Mouse (Mus musculus) hindbrain, postnatal 0 days (tissue): ENCODE data around the gene Ndufv1. TPM values are rescaled to one million over a fixed set of nuclear protein-coding genes. Genes with fewer than 3 reads are reported as not detected.
"Not testable (repeated sequence)": the region's sequence is repeated elsewhere in the genome, so short reads cannot be mapped to it uniquely, and the experiment has no call there.

ENCODE experiments used
- ATAC-seq: fragments of 200-750 bp; cut with Nextera tagmentation; 2 replicates; pipeline ENCODE4 v1.8.0; 2017; ENCODE audit warnings: mild to moderate bottlenecking, moderate TSS enrichment, moderate library complexity
- DNase-seq: peaks from one replicate; pipeline ENCODE4 v3.0.0-alpha.2; 2015; ENCODE audit warnings: low spot score
- H3K27ac ChIP-seq: fragments of 300-500 bp; sonication (generic); 2 replicates; pipeline ENCODE4 v1.5.1; 2014; ENCODE audit warnings: mild to moderate bottlenecking
- H3K27me3 ChIP-seq: fragments of 300-500 bp; sonication (generic); 2 replicates; pipeline ENCODE4 v1.6.1; 2014; ENCODE audit warnings: low read length, mixed read lengths; ENCODE audit not compliant: insufficient read depth
- H3K36me3 ChIP-seq: fragments of 300-500 bp; sonication (generic); 2 replicates; pipeline ENCODE4 v1.6.1; 2014; ENCODE audit warnings: low read length, mixed read lengths; ENCODE audit not compliant: insufficient read depth
- H3K4me1 ChIP-seq: fragments of 300-500 bp; sonication (generic); 2 replicates; pipeline ENCODE4 v1.6.1; 2014; ENCODE audit warnings: antibody characterized with exemption, low read length, mixed read lengths; ENCODE audit not compliant: insufficient read depth
- H3K4me2 ChIP-seq: fragments of 300-500 bp; sonication (generic); 2 replicates; pipeline ENCODE4 v1.6.1; 2014; ENCODE audit warnings: low read depth, mild to moderate bottlenecking, low read length, moderate library complexity, mixed read lengths
- H3K4me3 ChIP-seq: fragments of 300-500 bp; sonication (generic); 2 replicates; pipeline ENCODE4 v1.5.1; 2014; ENCODE audit warnings: low read length
- H3K9ac ChIP-seq: fragments of 300-500 bp; sonication (generic); replicated peaks from 2 replicates; pipeline ENCODE4 v1.6.1; 2014; ENCODE audit warnings: mild to moderate bottlenecking, low read length, moderate library complexity, mixed read lengths
- H3K9me3 ChIP-seq: fragments of 300-500 bp; sonication (generic); 2 replicates; pipeline ENCODE4 v1.6.1; 2016; ENCODE audit warnings: low read length, mixed read lengths
- CTCF ChIP-seq: IDR thresholded peaks from 2 replicates; pipeline ENCODE4 v1.5.1; 2016; ENCODE audit warnings: antibody characterized with exemption, control low read depth, low read depth
- WGBS: fragments of 180-500 bp; shearing (Covaris S2); extraction: QIAGEN DNeasy Blood & Tissue Kit; methylation state at CpG from one replicate; pipeline ENCODE4 v1.1.7; 2014; 5-methylcytosine and 5-hydroxymethylcytosine counted together
- polyA plus RNA-seq: library from polyadenylated mRNA; unstranded; fragments of >200 nt; fragmentation: Nextera tagmentation; extraction: Ambion mirVana; gene quantifications from 2 replicates; pipeline ENCODE4 v1.2.1, GENCODE M21; 2015
- total RNA-seq: library from RNA; depleted of rRNA; stranded (reverse); fragments of >200 nt; gene quantifications from 2 replicates; pipeline ENCODE4 v1.2.3, GENCODE M21; 2014

The Ndufv1 gene
- total and polyA plus RNA-seq, 2 experiments from 2014 or later, result 203 to 285 TPM

- WGBS, result 70% methylated on average over 14 of the region's 14 CpGs
These were observed 29.5 kb upstream of the Ndufv1 start for GRCm38 (mm10) chr19:4042124-4042523.

DNA sequence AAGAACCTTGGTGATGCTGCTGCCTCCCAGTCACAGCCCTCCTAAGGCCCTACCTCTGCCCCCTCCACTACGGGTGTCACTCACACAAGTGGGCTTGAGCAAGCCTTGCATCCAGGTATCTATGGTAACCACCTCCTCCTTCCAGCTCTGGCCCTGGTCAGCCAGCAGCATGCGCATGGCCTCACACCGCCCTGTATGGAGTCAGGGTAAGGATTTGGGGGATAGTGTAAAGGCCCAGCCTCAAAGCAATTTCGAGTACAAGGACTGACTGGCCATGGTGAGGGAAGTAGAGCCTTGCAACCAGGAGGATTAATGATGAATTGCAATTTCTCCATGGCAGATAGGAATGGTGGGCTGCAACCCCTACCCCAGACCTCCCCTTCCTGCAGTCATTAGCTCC, 28.9 kb upstream of the Ndufv1 start:
- H3K4me1 ChIP-seq, H3K36me3 ChIP-seq, H3K27me3 ChIP-seq, ATAC-seq, H3K9me3 ChIP-seq, H3K4me3 ChIP-seq, DNase-seq, H3K27ac ChIP-seq, H3K4me2 ChIP-seq, H3K9ac ChIP-seq: not testable (repeated sequence)
- WGBS, result 73% methylated on average over 3 of the region's 4 CpGs

More at GRCm38 (mm10) chr19:4042124-4042523, 29.5 kb upstream of the Ndufv1 start:
- H3K36me3 ChIP-seq, result no peaks in the 10 kb centered on the region
- DNase-seq, result no peak
- no peak for ATAC-seq
- H3K27me3 ChIP-seq, result no peaks in the 10 kb centered on the region
- no peak for TF ChIP-seq CTCF
- H3K9me3 ChIP-seq, result no peaks in the 10 kb centered on the region
- H3K27ac ChIP-seq, result no peak overlapping the region
- H3K4me1 ChIP-seq, result no peaks in the 10 kb centered on the region
- no peak overlapping the region for H3K9ac ChIP-seq
- H3K4me2 ChIP-seq, result no peak overlapping the region
- no peak overlapping the region for H3K4me3 ChIP-seq

DNA sequence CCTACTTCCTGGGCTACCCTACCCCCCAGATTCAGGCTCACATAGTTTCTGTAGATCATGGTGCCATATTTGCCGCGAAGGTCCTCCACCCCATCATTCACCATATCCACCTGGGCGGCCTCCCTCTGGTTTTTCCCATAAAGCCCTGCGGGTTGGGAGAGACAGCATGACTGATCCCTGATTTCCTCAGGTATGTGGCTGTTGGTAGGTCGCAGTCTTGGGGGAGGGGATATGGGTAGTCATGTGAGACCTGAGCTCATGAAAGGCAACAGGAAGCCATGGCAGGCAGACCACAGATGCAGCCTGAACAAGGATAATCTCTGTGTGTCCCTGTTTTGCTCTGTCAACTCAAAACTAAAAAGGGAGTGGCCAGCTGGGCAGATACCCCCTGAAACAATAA, 28.3 kb upstream of the Ndufv1 start:
- H3K9me3 ChIP-seq, H3K4me3 ChIP-seq, H3K27ac ChIP-seq, H3K9ac ChIP-seq, H3K4me1 ChIP-seq, H3K4me2 ChIP-seq, ATAC-seq, H3K36me3 ChIP-seq, DNase-seq, H3K27me3 ChIP-seq: not testable (repeated sequence)
- 81% methylated on average over 5 of the region's 5 CpGs for WGBS

GRCm38 (mm10) chr19:4037788-4038232, 25.2 kb upstream of the Ndufv1 start, which contains the start of gene Gstp1:
TSS of gene Gstp1 (minus strand) at chr19:4037985.
- ATAC-seq, result peak; percentile 91

DNA sequence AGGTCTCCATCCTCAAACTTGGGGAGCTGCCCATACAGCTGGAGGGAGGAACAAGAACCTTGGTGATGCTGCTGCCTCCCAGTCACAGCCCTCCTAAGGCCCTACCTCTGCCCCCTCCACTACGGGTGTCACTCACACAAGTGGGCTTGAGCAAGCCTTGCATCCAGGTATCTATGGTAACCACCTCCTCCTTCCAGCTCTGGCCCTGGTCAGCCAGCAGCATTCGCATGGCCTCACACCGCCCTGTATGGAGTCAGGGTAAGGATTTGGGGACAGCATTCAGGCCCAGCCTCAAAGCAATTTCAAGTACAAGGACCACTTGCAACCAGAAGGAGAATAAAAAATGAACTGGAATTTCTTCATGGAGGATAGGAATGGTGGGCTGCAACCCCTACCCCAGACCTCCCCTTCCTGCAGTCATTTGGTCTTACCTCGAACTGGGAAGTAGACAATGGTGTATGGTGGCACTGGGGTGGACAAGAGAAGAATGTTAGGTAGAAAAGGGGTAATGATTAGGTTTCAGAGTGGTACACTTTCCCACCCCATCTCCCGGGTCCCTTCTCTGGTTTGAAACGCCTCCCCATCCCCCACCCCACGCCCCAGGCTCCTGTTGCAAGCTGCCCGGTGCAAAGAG, 24.7 kb upstream of the Ndufv1 start:
- peak; percentile 65 for ATAC-seq
- Histone ChIP-seq H3K27ac (peak overlapping the region; percentile 70), H3K9ac (peak overlapping the region; percentile 69), H3K4me2 (peak overlapping the region; percentile 71), H3K4me3 (peak overlapping the region; percentile 62)
- WGBS, result 19% methylated on average over 7 of the region's 8 CpGs
- not testable (repeated sequence) for DNase-seq, H3K9me3 ChIP-seq, H3K4me1 ChIP-seq, H3K27me3 ChIP-seq, H3K36me3 ChIP-seq

More at GRCm38 (mm10) chr19:4037788-4038232, 25.2 kb upstream of the Ndufv1 start, which contains the start of gene Gstp1:
- peak; percentile 90 for DNase-seq
- Histone ChIP-seq H3K36me3 (no peaks in the 10 kb centered on the region), H3K4me3 (peak within 1 kb of the TSS; percentile 62), H3K27me3 (no peaks in the 10 kb centered on the region), H3K9me3 (no peaks in the 10 kb centered on the region), H3K27ac (peak within 1 kb of the TSS; percentile 70), H3K4me1 (0 out of 2 replicates have a peak, but pooled peaks cover 4% of the 10 kb centered on the region), H3K9ac (peak within 1 kb of the TSS; percentile 69), H3K4me2 (peak within 1 kb of the TSS; percentile 71)
- TF ChIP-seq CTCF, result peak; percentile 47
- WGBS, result 0% methylated on average over 26 of the region's 26 CpGs

DNA sequence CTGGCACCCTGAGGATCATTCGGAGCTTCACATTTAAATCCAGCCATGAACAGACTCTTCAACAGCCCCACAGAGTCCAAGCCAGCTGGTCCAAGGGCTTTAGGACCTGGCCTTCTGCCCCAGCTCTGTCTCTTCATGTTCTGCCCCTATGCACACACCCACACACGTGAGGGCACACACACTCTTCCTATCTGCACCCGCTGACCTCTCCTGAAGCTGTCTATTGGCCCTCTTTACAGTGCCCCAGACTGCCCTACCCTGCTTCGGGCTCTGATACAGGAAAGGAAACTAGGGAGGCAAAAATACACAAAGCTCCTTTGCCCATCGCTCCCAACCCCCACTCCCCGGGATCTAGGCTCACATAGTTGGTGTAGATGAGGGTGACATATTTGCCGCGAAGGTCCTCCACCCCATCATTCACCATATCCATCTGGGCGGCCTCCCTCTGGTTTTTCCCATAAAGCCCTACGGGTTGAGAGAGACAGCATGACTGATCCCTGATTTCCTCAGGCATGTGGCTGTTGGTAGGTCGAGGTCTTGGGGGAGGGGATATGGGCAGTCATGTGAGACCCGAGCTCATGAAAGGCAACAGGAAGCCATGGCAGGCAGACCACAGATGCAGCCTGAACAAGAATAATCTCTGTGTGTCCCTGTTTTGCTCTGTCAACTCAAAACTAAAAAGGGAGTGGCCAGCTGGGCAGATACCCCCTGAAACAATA, 23.9 kb upstream of the Ndufv1 start:
- Histone ChIP-seq H3K9ac (no peak overlapping the region), H3K4me3 (no peak overlapping the region), H3K36me3 (no peaks in the 10 kb centered on the region), H3K27me3 (no peaks in the 10 kb centered on the region), H3K9me3 (no peaks in the 10 kb centered on the region), H3K4me1 (0 out of 2 replicates have a peak, but pooled peaks cover 4% of the 10 kb centered on the region), H3K4me2 (peak overlapping the region; percentile 27; the same call in 1 of the 2 replicates), H3K27ac (peak overlapping the region; percentile 7; the same call in 1 of the 2 replicates)
- WGBS, result 67% methylated on average over 12 of the region's 12 CpGs
- ATAC-seq (0 out of 2 replicates have a peak, but pooled peaks have one; percentile 17), DNase-seq (no peak)
- no peak for TF ChIP-seq CTCF
